Mouse (Mus musculus) heart, embryonic 11.5 days (tissue): ENCODE measurements around the gene Vps50. TPM values are rescaled to one million over a fixed set of nuclear protein-coding genes. Genes with fewer than 3 reads are reported as not detected.

Experiments
- ATAC-seq: fragments of 200-750 bp; cut with Nextera tagmentation; replicated peaks from 2 replicates; pipeline ENCODE4 v1.8.0; 2017; ENCODE audit warnings: moderate library complexity; ENCODE audit not compliant: insufficient number of reproducible peaks, low FRiP score, low TSS enrichment
- H3K27ac ChIP-seq: fragments of 300-500 bp; sonication (generic); 2 replicates; pipeline ENCODE4 v1.5.1; 2014; ENCODE audit warnings: mild to moderate bottlenecking, low read depth, low read length
- H3K27me3 ChIP-seq: fragments of 300-500 bp; sonication (generic); 2 replicates; pipeline ENCODE4 v1.6.1; 2014; ENCODE audit warnings: mild to moderate bottlenecking, low read length, mixed read lengths; ENCODE audit not compliant: control insufficient read depth, insufficient read depth
- H3K36me3 ChIP-seq: fragments of 300-500 bp; sonication (generic); 2 replicates; pipeline ENCODE4 v1.6.1; 2014; ENCODE audit warnings: mild to moderate bottlenecking, low read length, moderate library complexity, mixed read lengths; ENCODE audit not compliant: control insufficient read depth, insufficient read depth
- H3K4me1 ChIP-seq: fragments of 300-500 bp; sonication (generic); 2 replicates; pipeline ENCODE4 v1.6.1; 2014; ENCODE audit warnings: low read length; ENCODE audit not compliant: control insufficient read depth, insufficient read depth
- H3K4me2 ChIP-seq: fragments of 300-500 bp; sonication (generic); 2 replicates; pipeline ENCODE4 v1.6.1; 2014; ENCODE audit warnings: mild to moderate bottlenecking, moderate library complexity
- H3K4me3 ChIP-seq: fragments of 300-500 bp; sonication (generic); 2 replicates; pipeline ENCODE4 v1.5.1; 2014; ENCODE audit warnings: low read depth, low read length
- H3K9ac ChIP-seq: fragments of 300-500 bp; sonication (generic); 2 replicates; pipeline ENCODE4 v1.6.1; 2014; ENCODE audit warnings: mild to moderate bottlenecking, low read depth, low read length, moderate library complexity
- H3K9me3 ChIP-seq: fragments of 300-500 bp; sonication (generic); replicated peaks from 2 replicates; pipeline ENCODE4 v1.6.1; 2016; ENCODE audit warnings: low read length; ENCODE audit not compliant: control insufficient read depth
- WGBS: fragments of 180-500 bp; shearing (Covaris S2); extraction: QIAGEN DNeasy Blood & Tissue Kit; methylation state at CpG from one replicate; pipeline ENCODE4 v1.1.7; 2014; ENCODE audit not compliant: insufficient replicate concordance; 5-methylcytosine and 5-hydroxymethylcytosine counted together
- polyA plus RNA-seq: library from polyadenylated mRNA; unstranded; fragments of >200 nt; fragmentation: Nextera tagmentation; extraction: Ambion mirVana; gene quantifications from 2 replicates; pipeline ENCODE4 v1.2.1, GENCODE M21; 2014

Vps50 gene
- polyA plus RNA-seq, result 21.2 and 25.1 TPM in 2 replicates

- no peaks in the 10 kb centered on the region for H3K9me3 ChIP-seq
- H3K27ac ChIP-seq, result no peak within 1 kb of the TSS
- H3K4me1 ChIP-seq, result no peaks in the 10 kb centered on the region
- peak within 1 kb of the TSS; percentile 79 for H3K9ac ChIP-seq
- WGBS, result under 1% methylated on average over 28 of the region's 28 CpGs
- H3K4me3 ChIP-seq, result peak within 1 kb of the TSS; percentile 79
- H3K36me3 ChIP-seq, result no peaks in the 10 kb centered on the region
- H3K27me3 ChIP-seq, result peaks cover 3% of the 10 kb centered on the region; the same call in 1 of the 2 replicates
- peak; percentile 97 for ATAC-seq
- H3K4me2 ChIP-seq, result peak within 1 kb of the TSS; percentile 91
Measured at GRCm38 (mm10) chr6:3498162-3498848, at the start of gene Vps50, which contains the start of gene Hepacam2. TSS of gene Vps50 (plus strand) at chr6:3498382. TSS of gene Hepacam2 (minus strand) at chr6:3498298.

- Histone ChIP-seq H3K27me3 (no peaks in the 10 kb centered on the region), H3K4me3 (no peak overlapping the region), H3K4me2 (no peak overlapping the region), H3K27ac (no peak overlapping the region), H3K36me3 (no peaks in the 10 kb centered on the region), H3K9ac (no peak overlapping the region), H3K4me1 (no peaks in the 10 kb centered on the region), H3K9me3 (no peaks in the 10 kb centered on the region)
- no peak for ATAC-seq
- 58% methylated on average over 5 of the region's 5 CpGs for WGBS
Measured at GRCm38 (mm10) chr6:3454421-3454820, 43.8 kb upstream of the Vps50 start.

GRCm38 (mm10) chr6:3455944-3456536 lies 42.1 kb upstream of the Vps50 start:
- Histone ChIP-seq H3K27me3 (no peaks in the 10 kb centered on the region), H3K9me3 (no peaks in the 10 kb centered on the region), H3K9ac (no peak overlapping the region), H3K27ac (no peak overlapping the region), H3K4me3 (no peak overlapping the region), H3K4me2 (no peak overlapping the region), H3K36me3 (no peaks in the 10 kb centered on the region), H3K4me1 (no peaks in the 10 kb centered on the region)
- 62% methylated on average over 11 of the region's 11 CpGs for WGBS
- no peak for ATAC-seq

GRCm38 (mm10) chr6:3463026-3463425 lies 35.2 kb upstream of the Vps50 start:
- no peaks in the 10 kb centered on the region for H3K36me3 ChIP-seq
- H3K27me3 ChIP-seq, result no peaks in the 10 kb centered on the region
- 73% methylated on average over 6 of the region's 6 CpGs for WGBS
- H3K9me3 ChIP-seq, result no peaks in the 10 kb centered on the region
- no peak for ATAC-seq
- H3K4me2 ChIP-seq, result no peak overlapping the region
- H3K9ac ChIP-seq, result no peak overlapping the region
- H3K4me3 ChIP-seq, result no peak overlapping the region
- H3K27ac ChIP-seq, result no peak overlapping the region
- no peaks in the 10 kb centered on the region for H3K4me1 ChIP-seq

GRCm38 (mm10) chr6:3463594-3463993 lies 34.6 kb upstream of the Vps50 start:
- no peak overlapping the region for H3K9ac ChIP-seq

GRCm38 (mm10) chr6:3468627-3469026 lies 29.6 kb upstream of the Vps50 start:
- ATAC-seq, result no peak

More at GRCm38 (mm10) chr6:3463594-3463993, 34.6 kb upstream of the Vps50 start:
- WGBS, result 80% methylated on average over 2 of the region's 2 CpGs
- H3K9me3 ChIP-seq, result no peaks in the 10 kb centered on the region
- H3K36me3 ChIP-seq, result no peaks in the 10 kb centered on the region
- no peak overlapping the region for H3K4me2 ChIP-seq
- no peak overlapping the region for H3K27ac ChIP-seq
- no peak for ATAC-seq
- H3K4me1 ChIP-seq, result no peaks in the 10 kb centered on the region
- no peaks in the 10 kb centered on the region for H3K27me3 ChIP-seq
- H3K4me3 ChIP-seq, result no peak overlapping the region

GRCm38 (mm10) chr6:3470706-3471105 lies 27.5 kb upstream of the Vps50 start:
- no peak overlapping the region for H3K9ac ChIP-seq
- H3K27ac ChIP-seq, result no peak overlapping the region
- no peaks in the 10 kb centered on the region for H3K27me3 ChIP-seq
- H3K4me2 ChIP-seq, result no peak overlapping the region
- H3K9me3 ChIP-seq, result no peaks in the 10 kb centered on the region
- WGBS, result 60% methylated on average over 2 of the region's 2 CpGs
- no peaks in the 10 kb centered on the region for H3K4me1 ChIP-seq
- no peak for ATAC-seq
- no peak overlapping the region for H3K4me3 ChIP-seq
- H3K36me3 ChIP-seq, result no peaks in the 10 kb centered on the region

More at GRCm38 (mm10) chr6:3468627-3469026, 29.6 kb upstream of the Vps50 start:
- no peaks in the 10 kb centered on the region for H3K36me3 ChIP-seq
- WGBS, result 56% methylated on average over 1 of the region's 1 CpGs
- H3K9ac ChIP-seq, result no peak overlapping the region
- no peak overlapping the region for H3K4me2 ChIP-seq
- no peaks in the 10 kb centered on the region for H3K27me3 ChIP-seq
- H3K4me3 ChIP-seq, result no peak overlapping the region
- no peak overlapping the region for H3K27ac ChIP-seq
- H3K4me1 ChIP-seq, result no peaks in the 10 kb centered on the region
- H3K9me3 ChIP-seq, result no peaks in the 10 kb centered on the region

- no peak overlapping the region for H3K4me2 ChIP-seq
- H3K4me1 ChIP-seq, result no peaks in the 10 kb centered on the region
- no peak overlapping the region for H3K9ac ChIP-seq
- H3K27ac ChIP-seq, result no peak overlapping the region
- WGBS, result 61% methylated on average over 2 of the region's 2 CpGs
- H3K27me3 ChIP-seq, result no peaks in the 10 kb centered on the region
- H3K36me3 ChIP-seq, result no peaks in the 10 kb centered on the region
- no peaks in the 10 kb centered on the region for H3K9me3 ChIP-seq
- H3K4me3 ChIP-seq, result no peak overlapping the region
- no peak for ATAC-seq
Measured at GRCm38 (mm10) chr6:3476299-3476698, 21.9 kb upstream of the Vps50 start.
